Mouse (Mus musculus) heart, postnatal 14 days (tissue): ENCODE measurements at regions not wholly inside any gene's neighbourhood (a gene's known extent, or its start where the extent isn't known, plus 50 kb on each side); places are given as distances from the start of the nearest gene placed in this dataset.
A peak's percentile ranks its signal among the peaks of the same experiment; 100 is the strongest.

Experiments
- DNase-seq, 2 experiments: peaks; one replicate each; pipeline ENCODE4 v3.0.0; 2021 to 2022
- intact Hi-C: fragments of 180-260 bp; cut with DNase I; formaldehyde crosslinking; loops from one replicate; pipeline ENCODE4 v1.15.1; 2025

GRCm38 (mm10) chr13:117152655-117153054, 55.7 kb upstream of the Emb start:
- intact Hi-C loops: no loop called here
- DNase-seq: no peak

- intact Hi-C loops: no loop called here
- DNase-seq: no peak
These were observed 64.5 kb upstream of the Emb start for GRCm38 (mm10) chr13:117143828-117144227.

DNA sequence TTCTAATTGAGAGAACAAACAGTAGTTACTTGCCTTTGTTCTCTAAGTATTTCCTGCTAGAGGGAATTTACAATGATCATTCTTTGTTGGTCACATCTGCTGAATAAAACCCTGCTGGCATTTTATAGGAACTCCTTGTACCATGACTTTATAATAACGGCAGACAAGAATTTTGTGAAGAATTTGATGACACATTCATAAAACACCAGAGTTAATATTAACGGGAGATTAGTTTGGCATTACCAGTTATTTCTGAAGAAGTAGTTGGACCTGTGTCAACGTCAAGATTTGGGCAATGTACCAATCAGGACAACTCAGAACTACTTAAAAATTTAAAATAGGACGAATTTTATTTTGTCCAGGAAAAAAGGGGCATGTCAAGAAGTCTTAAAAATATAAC, 65.1 kb upstream of the Emb start:
- no peak for DNase-seq
- intact Hi-C loops: no loop called here

DNA sequence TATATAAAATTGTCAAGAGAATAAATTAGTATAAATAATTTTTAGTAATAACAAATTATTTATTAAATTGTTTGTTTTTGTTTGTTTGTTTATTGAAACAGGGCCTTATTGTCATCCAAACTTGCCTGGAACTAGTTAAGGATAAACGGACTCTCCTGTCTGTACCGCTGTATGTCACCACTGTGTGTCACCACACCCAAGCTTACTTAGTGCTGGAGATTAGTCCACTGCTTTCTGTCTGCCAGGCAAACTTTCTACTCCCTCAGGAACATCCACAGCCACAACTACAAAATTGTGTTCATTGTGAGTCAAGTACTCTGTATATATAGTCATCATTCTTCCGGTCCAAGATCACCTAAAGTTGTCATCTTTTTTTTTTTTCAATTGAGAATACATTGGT, 74.0 kb upstream of the Emb start:
- peak in 1 of 2 experiments; percentile 7 for DNase-seq
- intact Hi-C loops: loop anchor here (5.0 kb wide), 2 partner anchors 68 to 153 kb away; no protein-coding TSS in a partner anchor

DNA sequence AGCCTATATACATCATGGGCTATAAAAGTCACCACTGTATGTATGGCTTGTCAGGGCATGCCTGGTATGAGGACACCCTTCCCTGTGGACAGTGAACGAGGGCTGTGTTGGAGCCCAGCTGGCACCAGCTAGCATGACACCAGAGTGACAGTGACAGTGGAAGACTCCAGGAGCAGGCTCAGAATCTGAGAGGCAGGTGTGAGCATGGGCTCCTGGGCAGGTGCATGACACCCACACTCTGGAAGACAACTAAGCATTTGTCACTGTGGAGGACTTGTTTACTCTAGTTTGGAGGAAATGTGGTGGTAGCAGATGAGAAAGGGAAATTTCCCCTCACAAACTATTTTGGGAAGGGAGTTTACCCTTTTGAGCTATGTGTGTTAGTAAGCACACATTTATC, 76.2 kb upstream of the Emb start:
- intact Hi-C loops: loop anchor here (5.0 kb wide), 2 partner anchors 70 to 155 kb away; no protein-coding TSS in a partner anchor
- DNase-seq: no peak

GRCm38 (mm10) chr13:117127813-117128549, 80.4 kb upstream of the Emb start:
- DNase-seq: no peak
- intact Hi-C loops: loop anchor here (5.0 kb wide), 1 partner anchor 86 kb away; no protein-coding TSS in a partner anchor

- no peak for DNase-seq
These were observed 81.1 kb upstream of the Emb start for GRCm38 (mm10) chr13:117127116-117127728.

GRCm38 (mm10) chr13:117119636-117120035, 88.7 kb upstream of the Emb start:
- DNase-seq: no peak
- intact Hi-C loops: no loop called here

More at GRCm38 (mm10) chr13:117127116-117127728, 81.1 kb upstream of the Emb start:
- intact Hi-C loops: loop anchor here (5.0 kb wide), 1 partner anchor 85 kb away; no protein-coding TSS in a partner anchor

GRCm38 (mm10) chr13:117114797-117115196, 89.5 kb upstream of the Parp8 start:
- intact Hi-C loops: no loop called here

GRCm38 (mm10) chr13:117112424-117112823, 87.1 kb upstream of the Parp8 start:
- no peak for DNase-seq

More at GRCm38 (mm10) chr13:117114797-117115196, 89.5 kb upstream of the Parp8 start:
- no peak for DNase-seq

GRCm38 (mm10) chr13:117105151-117105660, 79.9 kb upstream of the Parp8 start:
- DNase-seq: no peak
- intact Hi-C loops: no loop called here

More at GRCm38 (mm10) chr13:117112424-117112823, 87.1 kb upstream of the Parp8 start:
- intact Hi-C loops: no loop called here

GRCm38 (mm10) chr13:117094773-117095172, 69.4 kb upstream of the Parp8 start:
- no peak for DNase-seq
- intact Hi-C loops: no loop called here

DNA sequence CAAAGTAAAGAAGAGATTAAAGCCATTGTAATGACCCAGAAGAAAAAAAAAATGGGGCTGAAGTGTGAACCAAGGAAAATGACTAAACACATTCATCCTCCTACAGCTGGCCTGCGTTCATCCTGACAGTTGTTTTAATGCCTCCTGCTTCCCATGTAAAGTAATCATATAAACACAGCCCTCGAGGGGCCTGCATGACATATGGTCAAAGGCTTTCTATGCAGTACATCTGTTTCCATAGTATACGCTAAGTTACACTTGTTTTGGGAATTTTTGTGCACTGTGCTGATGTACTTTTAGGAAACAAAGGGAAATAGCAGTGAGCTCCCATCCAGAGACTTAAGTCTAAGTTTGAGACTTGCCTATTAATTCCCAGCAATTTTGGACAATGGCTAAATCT, 63.3 kb upstream of the Parp8 start:
- intact Hi-C loops: no loop called here
- no peak for DNase-seq

GRCm38 (mm10) chr13:117082758-117083157, 57.4 kb upstream of the Parp8 start:
- intact Hi-C loops: no loop called here
- no peak for DNase-seq

- DNase-seq: no peak
- intact Hi-C loops: no loop called here
These were observed 54.0 kb upstream of the Parp8 start for GRCm38 (mm10) chr13:117079316-117079715.
